Mouse (Mus musculus) T-helper 2 cell (primary cell): ENCODE measurements around the gene Npr1.

Experiments
- in situ Hi-C: fragments of 300-600 bp; cut with MboI, MseI; formaldehyde crosslinking; loops from one replicate; pipeline ENCODE4 v1.15.1; 2025; ENCODE audit warnings: high pct_unique_total_duplicates

Npr1 gene

DNA sequence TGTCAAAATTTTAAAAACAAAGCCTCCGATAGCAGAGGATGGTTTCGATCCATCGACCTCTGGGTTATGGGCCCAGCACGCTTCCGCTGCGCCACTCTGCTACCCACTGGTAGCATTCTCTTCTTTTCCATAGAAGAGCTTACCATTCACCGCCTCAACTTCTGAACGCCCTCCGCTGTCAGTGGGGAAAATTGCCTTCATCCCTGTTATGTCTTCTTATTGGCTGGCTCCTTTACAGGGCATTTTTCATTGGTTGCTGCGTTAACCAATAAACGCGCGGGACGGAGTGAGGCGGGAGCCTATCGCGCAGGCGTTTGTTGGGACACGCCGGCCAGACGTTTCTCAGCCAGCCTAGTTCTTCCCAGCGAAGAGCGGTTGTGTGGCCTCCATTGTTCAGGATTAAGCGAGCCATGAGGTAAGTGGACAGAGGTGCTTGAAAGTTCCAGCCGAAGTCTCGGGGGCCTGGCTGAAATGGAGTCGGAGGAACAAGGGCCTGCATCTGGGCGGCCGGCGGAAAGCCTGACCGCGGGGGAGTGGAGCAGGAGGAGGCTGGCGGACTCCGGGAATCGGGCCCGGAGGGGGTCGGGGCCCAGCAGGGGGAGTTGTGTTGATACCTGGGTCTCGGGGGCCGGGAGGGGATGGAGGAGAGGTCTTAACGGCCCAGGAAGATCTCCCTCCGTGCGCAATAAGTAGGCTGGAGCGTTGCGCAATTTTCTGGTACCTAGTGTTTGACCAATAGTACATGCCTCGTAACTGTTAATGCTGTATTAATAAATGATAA lies 10.4 kb upstream of the Npr1 start, which contains the start of gene Ilf2:
Gene Ilf2 (plus strand): TSS at position 296 of the 781 bp plus-strand sequence.
- in situ Hi-C loops: no loop called here

DNA sequence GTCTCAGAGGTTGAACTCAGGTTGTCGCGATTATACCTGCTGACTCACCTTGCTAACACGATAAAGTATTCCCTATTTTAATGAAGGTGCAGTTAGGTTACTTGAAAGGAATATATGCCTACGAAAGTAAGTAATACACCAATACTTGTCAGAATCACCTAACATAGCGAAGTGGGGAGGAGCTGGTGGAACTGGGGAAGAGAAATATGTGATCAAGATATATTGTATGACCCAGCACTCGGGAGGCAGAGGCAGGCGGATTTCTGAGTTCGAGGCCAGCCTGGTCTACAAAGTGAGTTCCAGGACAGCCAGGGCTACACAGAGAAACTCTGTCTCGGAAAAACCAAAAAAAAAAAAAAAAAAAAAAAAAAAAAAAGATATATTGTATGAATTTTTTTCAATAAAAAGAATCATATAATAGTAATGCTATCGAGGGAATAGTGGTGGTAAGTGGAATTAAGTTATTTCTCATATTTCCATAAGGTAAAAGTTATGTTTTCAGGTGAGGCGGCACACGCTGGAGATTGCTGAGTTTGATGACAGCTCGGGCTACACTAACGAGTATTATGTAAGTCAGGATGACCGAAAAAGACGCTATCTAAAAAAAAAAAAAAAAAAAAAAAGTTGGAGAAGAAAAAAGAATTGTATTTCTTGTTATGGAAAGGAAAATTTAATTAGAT lies 9.6 kb upstream of the Npr1 start:
- in situ Hi-C loops: no loop called here

DNA sequence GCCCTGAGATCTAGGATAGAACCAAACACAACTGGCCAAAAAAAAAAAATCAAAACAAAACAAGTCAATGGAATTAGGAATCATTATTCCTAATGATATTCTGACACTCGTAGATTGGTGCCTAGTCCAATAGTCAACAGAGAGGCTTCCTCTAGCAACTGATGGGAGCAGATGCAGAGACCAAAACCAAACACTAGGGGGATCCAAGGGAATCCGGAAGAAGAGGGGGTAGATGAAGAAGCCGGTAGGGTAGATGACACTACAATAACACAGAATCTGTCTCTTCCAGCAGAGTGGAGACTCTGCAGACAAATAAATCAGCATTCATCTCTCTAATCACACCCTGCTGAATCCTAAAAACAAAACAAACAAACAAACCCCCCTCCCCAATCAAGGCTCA lies 6.5 kb upstream of the Npr1 start:
- in situ Hi-C loops: no loop called here

GRCm38 (mm10) chr3:90467618-90468300 lies 2.1 kb upstream of the Npr1 start:
- in situ Hi-C loops: loop anchor here (10.0 kb wide), 1 partner anchor 53 kb away; no protein-coding TSS in a partner anchor

DNA sequence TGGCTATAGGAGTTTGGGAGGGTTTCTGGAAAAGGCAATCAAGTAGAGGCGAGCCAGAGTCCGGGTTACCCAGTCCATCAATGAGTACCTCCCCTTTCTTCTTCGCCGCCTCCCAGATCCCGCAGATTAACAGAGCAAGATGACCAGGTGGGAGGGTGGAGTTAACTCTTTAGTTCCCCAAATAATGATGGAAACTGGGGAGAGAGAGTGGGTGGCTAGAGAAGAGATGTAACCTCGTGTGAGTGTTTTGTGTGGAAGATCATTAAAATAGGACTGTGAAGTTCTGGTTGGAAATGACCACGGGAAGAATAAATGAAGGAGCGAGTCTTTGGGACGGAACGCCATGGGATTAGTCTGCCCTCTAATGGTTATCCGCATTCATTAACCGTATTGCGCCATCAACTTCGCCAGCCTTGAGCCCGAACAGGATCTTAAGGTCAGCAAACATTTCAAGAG lies 673 bp upstream of the Npr1 start:
- in situ Hi-C loops: loop anchor here (10.0 kb wide), 1 partner anchor 52 kb away; no protein-coding TSS in a partner anchor

DNA sequence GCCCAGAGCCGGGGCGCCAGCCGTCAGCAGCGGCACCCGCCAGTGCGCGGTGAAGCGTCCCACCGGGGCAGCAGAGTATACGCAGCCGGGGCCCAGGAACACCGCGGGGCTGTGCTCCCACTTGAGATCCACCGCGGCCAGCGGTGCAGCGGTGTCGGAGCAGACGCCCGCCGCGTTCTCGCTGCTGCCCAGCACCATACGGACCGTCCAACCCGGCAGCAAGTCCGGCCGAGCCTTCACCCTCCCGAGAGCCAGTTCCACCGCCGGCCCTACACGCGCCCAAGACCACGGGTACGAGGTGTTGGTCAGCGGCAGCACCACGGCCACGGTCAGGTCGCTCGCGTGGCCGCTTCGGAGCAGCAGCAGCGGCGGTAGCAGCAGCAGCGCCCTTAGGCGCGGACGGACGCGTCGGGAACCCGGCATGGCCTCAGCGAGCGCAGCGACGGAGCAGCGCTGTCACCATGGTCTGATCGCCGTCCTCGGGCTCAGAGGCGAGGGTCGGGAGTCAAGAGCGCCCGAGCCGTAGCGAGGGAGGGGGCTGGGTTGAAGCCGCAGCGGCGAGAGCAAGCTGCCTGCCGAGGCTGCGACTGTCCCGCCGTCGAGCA lies 483 bp downstream of the Npr1 start:
- in situ Hi-C loops: loop anchor here (10.0 kb wide), 1 partner anchor 50 kb away; no protein-coding TSS in a partner anchor

- in situ Hi-C loops: loop anchor here (10.0 kb wide), 1 partner anchor 50 kb away; no protein-coding TSS in a partner anchor
Observed at GRCm38 (mm10) chr3:90464552-90465080, 1.1 kb downstream of the Npr1 start.

- in situ Hi-C loops: loop anchor here (10.0 kb wide), 1 partner anchor 48 kb away; no protein-coding TSS in a partner anchor
Observed at GRCm38 (mm10) chr3:90462579-90462978, 3.1 kb downstream of the Npr1 start.

- in situ Hi-C loops: loop anchor here (10.0 kb wide), 1 partner anchor 47 kb away; no protein-coding TSS in a partner anchor
Observed at GRCm38 (mm10) chr3:90461935-90462334, 3.7 kb downstream of the Npr1 start.

DNA sequence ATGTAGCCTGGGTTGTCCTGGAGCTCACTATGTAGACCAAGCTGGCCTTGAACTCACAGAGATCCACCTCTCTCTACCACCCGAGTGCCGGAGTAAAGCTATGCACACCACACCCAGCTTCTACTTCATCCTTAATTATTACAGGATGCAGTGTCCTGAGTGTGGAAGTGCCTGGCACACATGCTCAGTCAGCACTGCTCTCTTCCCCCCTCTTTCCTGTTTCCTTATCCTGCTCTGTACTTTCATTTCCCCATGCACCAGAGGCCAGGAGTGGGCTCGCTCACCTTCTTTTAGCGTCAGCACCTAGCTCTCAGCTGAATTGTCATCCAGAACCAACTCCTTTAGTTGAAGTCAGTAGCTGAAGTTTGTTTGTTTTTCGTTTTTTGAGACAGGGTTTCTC lies 5.4 kb downstream of the Npr1 start:
- in situ Hi-C loops: loop anchor here (10.0 kb wide), 1 partner anchor 46 kb away; no protein-coding TSS in a partner anchor

DNA sequence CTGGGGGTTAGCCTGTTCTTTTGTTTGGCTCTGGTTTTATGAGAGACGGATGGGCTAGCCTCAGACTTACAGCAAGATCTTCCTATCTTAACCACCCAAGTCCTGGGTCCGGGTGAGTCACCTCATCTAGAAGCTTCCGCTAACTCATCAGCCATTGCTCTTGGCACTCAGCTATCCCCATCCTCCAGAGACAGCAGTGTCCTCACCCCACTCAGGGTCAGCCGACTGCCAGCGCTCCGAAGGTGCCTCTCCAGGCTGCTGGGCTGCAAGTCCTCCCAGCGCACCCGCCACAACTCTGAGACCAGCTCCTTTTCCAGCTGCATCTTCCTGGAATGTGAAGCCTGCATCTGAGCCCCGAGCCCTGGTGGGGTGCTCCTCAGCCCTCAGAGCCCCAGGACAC lies 5.9 kb downstream of the Npr1 start:
- in situ Hi-C loops: loop anchor here (10.0 kb wide), 1 partner anchor 45 kb away; no protein-coding TSS in a partner anchor

DNA sequence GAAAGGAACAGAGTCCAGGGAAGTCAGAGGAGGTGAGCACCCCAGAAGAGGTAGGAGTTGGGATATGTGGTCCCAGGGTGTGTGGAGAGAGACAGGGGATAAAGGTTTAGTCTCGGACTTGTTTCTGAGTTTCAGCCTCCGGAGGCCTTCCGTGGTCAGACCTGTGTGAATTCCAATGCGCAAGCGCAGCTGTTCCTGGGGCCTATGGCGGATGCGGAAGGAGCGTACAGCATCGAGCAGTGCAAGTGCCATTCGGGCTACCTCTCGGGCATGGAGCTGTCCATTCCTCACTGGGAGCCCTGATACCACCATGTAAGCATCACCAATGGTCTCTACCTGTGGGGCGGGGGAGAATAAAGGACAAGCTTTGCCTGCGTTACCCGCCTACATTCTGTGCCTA lies 10.7 kb downstream of the Npr1 start:
- in situ Hi-C loops: no loop called here

- in situ Hi-C loops: no loop called here
Observed at GRCm38 (mm10) chr3:90451396-90452095, 14.1 kb downstream of the Npr1 start.

DNA sequence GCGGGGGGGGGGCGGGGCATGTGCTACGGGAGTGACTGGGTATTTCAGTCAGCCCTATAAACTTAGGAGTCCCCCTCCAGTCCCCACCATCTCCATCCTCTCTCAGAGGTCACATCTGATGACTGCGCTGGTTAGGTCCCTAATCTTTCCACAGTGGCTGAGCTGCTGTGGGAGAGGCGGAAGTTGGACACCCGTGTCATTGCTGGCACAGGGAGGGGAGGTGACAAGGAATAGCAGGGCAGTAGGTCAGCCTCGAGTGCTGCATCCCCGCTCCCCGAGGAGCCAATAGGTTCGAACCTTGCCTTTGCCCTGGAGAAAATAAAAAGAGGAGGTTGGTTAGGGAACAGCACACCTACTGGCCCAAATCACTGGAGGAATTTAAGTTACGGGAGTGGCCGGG lies 14.8 kb downstream of the Npr1 start:
- in situ Hi-C loops: no loop called here

DNA sequence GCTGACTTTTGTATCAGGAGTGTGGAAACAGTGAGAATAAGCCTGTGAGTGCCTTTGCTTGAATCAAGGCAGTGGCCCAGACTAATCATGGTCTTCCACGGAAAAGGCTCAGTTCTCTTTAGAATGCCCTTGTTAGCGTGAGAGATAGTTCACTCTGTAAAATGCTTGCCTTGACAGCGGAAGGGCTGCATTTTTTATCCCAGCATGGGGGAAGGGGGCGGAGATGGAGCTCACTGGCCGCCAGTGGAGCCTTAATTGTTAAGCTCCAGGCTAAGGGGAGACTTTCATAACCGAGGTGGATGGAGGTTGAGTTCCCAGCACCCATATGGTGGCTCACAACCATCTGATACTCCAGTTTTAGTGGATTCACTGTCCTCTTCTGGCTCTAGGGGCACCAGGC lies 17.0 kb downstream of the Npr1 start:
- in situ Hi-C loops: no loop called here

DNA sequence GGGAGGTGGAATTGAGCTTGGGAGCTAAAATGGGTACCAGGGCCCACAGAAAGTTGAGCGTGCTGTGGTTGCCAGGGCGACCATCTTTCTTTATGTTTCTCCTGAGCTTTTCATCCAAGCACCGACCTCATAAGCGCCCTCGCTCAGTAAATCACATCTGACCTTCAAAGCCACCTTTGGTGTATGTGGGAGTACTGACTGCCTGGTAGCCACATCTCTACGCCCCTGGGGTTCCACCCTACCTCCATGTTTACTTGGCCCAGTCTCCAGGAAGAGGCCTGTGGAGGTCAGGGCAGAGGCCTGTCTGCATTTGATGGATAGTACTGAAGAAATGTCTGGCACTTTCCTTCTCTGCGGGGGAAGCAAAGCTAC lies 18.6 kb downstream of the Npr1 start:
- in situ Hi-C loops: no loop called here

DNA sequence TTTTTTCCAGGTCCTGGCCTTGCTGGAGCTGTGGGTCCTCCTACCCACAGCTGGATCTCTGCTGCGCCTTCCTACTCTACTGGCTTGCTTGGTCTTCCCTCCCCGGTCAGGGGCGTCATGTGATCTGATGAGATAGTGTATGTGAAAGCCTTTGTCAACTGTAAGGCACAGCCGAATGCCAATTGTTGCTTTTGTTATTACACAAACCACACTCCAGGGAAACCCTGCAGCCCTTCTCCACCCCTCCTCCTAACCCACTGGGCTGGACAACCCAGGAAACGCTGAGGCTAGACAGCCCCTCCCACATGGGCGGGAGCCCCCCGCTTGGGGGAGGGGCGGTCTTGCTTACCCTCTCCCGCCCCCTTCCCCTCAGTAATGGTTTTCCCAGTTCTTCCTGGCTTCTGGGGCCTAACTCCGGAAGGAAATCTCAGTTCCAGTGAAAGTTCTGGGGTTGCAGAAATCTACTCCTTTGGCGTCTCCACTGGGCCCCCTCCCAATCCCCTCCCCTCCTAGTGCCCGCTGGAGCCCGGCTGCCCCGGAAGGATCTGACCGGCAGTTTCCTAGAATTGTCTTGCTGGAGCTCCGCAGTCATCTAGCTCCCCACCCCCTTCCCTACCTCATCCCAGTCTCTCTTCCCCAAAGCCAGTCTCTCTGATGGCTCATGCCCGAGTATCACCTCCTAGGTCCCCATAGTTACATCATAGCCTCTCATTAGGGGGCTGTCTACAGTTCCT lies 19.1 kb downstream of the Npr1 start:
- in situ Hi-C loops: no loop called here

DNA sequence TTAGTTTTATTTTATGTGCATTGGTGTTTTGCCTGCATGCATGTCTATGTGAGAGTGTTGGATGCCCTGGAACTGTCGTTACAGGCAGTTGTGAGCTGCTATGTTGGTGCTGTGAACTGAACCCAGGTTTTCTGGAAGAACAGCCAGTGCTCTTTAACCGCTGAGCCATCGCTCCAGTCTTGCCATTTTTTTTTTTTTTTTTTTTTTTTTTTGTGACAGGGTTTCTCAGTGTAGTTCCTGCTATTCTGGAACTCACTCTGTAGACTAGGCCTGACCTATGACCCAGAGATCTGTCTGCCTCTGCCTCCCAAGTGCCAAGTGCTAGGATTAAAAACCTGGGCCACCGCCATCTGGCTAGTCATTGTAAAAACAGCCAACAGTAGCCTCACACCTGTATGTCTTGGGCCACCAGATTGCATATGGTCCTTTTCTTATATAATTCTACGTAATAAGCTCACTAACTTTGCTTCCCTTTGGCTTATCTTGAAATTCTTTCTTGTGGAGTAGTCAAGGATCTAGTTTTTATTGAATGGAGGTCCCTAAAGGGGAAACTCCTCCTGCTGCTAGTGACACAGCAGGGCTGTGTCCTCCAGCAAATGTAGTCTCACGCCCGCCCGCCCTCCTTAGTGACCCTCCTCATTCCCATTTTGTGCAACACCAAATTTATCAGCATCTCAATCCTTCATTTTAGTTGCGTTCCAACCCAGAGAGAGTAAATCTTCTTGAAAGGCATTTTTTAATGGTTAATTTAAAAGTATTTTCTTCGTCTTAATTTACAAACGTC lies 20.1 kb downstream of the Npr1 start:
- in situ Hi-C loops: no loop called here

GRCm38 (mm10) chr3:90443977-90444376 lies 21.7 kb downstream of the Npr1 start:
- in situ Hi-C loops: no loop called here
